Mouse (Mus musculus): ENCODE measurements around the gene Celf3.

- 0 out of 2 replicates have a peak, but pooled peaks have one; percentile 9 for TF ChIP-seq MAX (IDR thresholded peaks at IDR 0.05; ENCODE audit: low read length)
- TF ChIP-seq CTCF (IDR thresholded peaks at IDR 0.05 in 2 of 3, conservative IDR thresholded peaks at IDR 0.05 in 1 of 3; ENCODE audit: control insufficient read depth in 1 of 3, insufficient read depth in 1 of 3, low read depth in 2 of 3, low read length in 3 of 3, poor library complexity in 1 of 3, severe bottlenecking in 1 of 3): peak; percentile 80 to 99 (median 95)
- no peak for TF ChIP-seq POLR2A (IDR thresholded peaks at IDR 0.05; ENCODE audit: control insufficient read depth in 1 of 2, insufficient read depth in 1 of 2, low read depth in 1 of 2, low read length in 2 of 2, poor library complexity in 1 of 2)
- 0 out of 2 replicates have a peak, but pooled peaks have one; percentile 10 for TF ChIP-seq NRF1 (IDR thresholded peaks at IDR 0.05; ENCODE audit: insufficient read depth, low read depth, low read length, poor library complexity, severe bottlenecking)
- TF ChIP-seq MEF2A (IDR thresholded peaks at IDR 0.05; ENCODE audit: extremely low read depth, insufficient replicate concordance, low read depth, low read length, poor library complexity, severe bottlenecking): no peak
- TF ChIP-seq USF2 (IDR thresholded peaks at IDR 0.05; ENCODE audit: borderline replicate concordance in 1 of 2, insufficient read depth in 1 of 2, low read depth in 1 of 2, low read length in 2 of 2): no peak
- peak; percentile 99 for TF ChIP-seq ZC3H11A (IDR thresholded peaks at IDR 0.05; ENCODE audit: low read depth, low read length)
- peak in 1 of 2 experiments; percentile 42; a peak in 1 of 4 replicates for TF ChIP-seq EP300 (IDR thresholded peaks at IDR 0.05; ENCODE audit: low read depth in 1 of 2, low read length in 2 of 2)
- TF ChIP-seq USF1 (IDR thresholded peaks at IDR 0.05; ENCODE audit: low read depth, low read length): no peak
- peak; percentile 20; the same call in 1 of the 2 replicates for TF ChIP-seq ELF1 (IDR thresholded peaks at IDR 0.05; ENCODE audit: low read depth, low read length)
- no peak for TF ChIP-seq ZKSCAN1 (IDR thresholded peaks at IDR 0.05; ENCODE audit: low read depth, low read length)
- TF ChIP-seq CHD1 (IDR thresholded peaks at IDR 0.05; ENCODE audit: low read depth, low read length): no peak
- no peak for TF ChIP-seq GATA1 (IDR thresholded peaks at IDR 0.05; ENCODE audit: low read depth, low read length)
Measured at GRCm38 (mm10) chr3:94456529-94457000, 21.5 kb upstream of the Celf3 start.

Data from MEL (cell line).